Mouse (Mus musculus) kidney, embryonic 15.5 days (tissue): Measurements from ENCODE around the gene Rbm47. TPM values are rescaled to one million over a fixed set of nuclear protein-coding genes. Genes with fewer than 3 reads are reported as not detected.
A peak's percentile ranks its signal among the peaks of the same experiment; 100 is the strongest.

Source experiments
- ATAC-seq: fragments of 200-750 bp; cut with Nextera tagmentation; replicated peaks from 2 replicates; pipeline ENCODE4 v1.8.0; 2017; ENCODE audit warnings: moderate TSS enrichment; ENCODE audit not compliant: low FRiP score
- H3K27ac ChIP-seq: fragments of 300-500 bp; sonication (generic); 2 replicates; pipeline ENCODE4 v1.5.1; 2015; ENCODE audit warnings: mild to moderate bottlenecking, inconsistent platforms
- H3K27me3 ChIP-seq: fragments of 300-500 bp; sonication (generic); 2 replicates; pipeline ENCODE4 v1.6.1; 2015; ENCODE audit warnings: inconsistent platforms
- H3K36me3 ChIP-seq: fragments of 300-500 bp; sonication (generic); 2 replicates; pipeline ENCODE4 v1.6.1; 2015; ENCODE audit warnings: inconsistent platforms
- H3K4me1 ChIP-seq: fragments of 300-500 bp; sonication (generic); 2 replicates; pipeline ENCODE4 v1.6.1; 2015; ENCODE audit warnings: inconsistent platforms
- H3K4me2 ChIP-seq: fragments of 300-500 bp; sonication (generic); 2 replicates; pipeline ENCODE4 v1.6.1; 2015; ENCODE audit warnings: moderate library complexity, mild to moderate bottlenecking, inconsistent platforms
- H3K4me3 ChIP-seq: fragments of 300-500 bp; sonication (generic); replicated peaks from 2 replicates; pipeline ENCODE4 v1.5.1; 2015; ENCODE audit warnings: mild to moderate bottlenecking, inconsistent platforms
- H3K9ac ChIP-seq: fragments of 300-500 bp; sonication (generic); 2 replicates; pipeline ENCODE4 v1.6.1; 2015; ENCODE audit warnings: mild to moderate bottlenecking, inconsistent platforms
- H3K9me3 ChIP-seq: fragments of 300-500 bp; sonication (generic); replicated peaks from 2 replicates; pipeline ENCODE4 v1.6.1; 2016; ENCODE audit warnings: inconsistent platforms
- WGBS: fragments of 180-500 bp; shearing (Covaris S2); methylation state at CpG from one replicate; pipeline ENCODE4 v1.1.7; 2015; ENCODE audit warnings: mixed read lengths; 5-methylcytosine and 5-hydroxymethylcytosine counted together
- polyA plus RNA-seq: library from polyadenylated mRNA; unstranded; fragments of >200 nt; fragmentation: Nextera tagmentation; extraction: Ambion mirVana; gene quantifications from 2 replicates; pipeline ENCODE4 v1.2.1, GENCODE M21; 2015

Rbm47 gene
- polyA plus RNA-seq, 1 experiment from 2014 or later: 60.6 TPM

GRCm38 (mm10) chr5:66032826-66033225 is 140.1 kb downstream of the Rbm47 start:
- Histone ChIP-seq H3K9ac (no peak overlapping the region), H3K4me2 (no peak overlapping the region), H3K36me3 (no peaks in the 10 kb centered on the region), H3K27ac (no peak overlapping the region), H3K9me3 (no peaks in the 10 kb centered on the region), H3K4me3 (no peak overlapping the region), H3K4me1 (peaks cover 23% of the 10 kb centered on the region), H3K27me3 (no peaks in the 10 kb centered on the region)
- ATAC-seq: no peak
- WGBS: 96% methylated on average over 1 of the region's 1 CpGs

- 84% methylated on average over 5 of the region's 5 CpGs for WGBS
- peaks cover 6% of the 10 kb centered on the region for H3K36me3 ChIP-seq
- no peak overlapping the region for H3K4me3 ChIP-seq
- no peak overlapping the region for H3K4me2 ChIP-seq
- H3K9ac ChIP-seq: no peak overlapping the region
- no peaks in the 10 kb centered on the region for H3K27me3 ChIP-seq
- H3K4me1 ChIP-seq: peaks cover 23% of the 10 kb centered on the region
- ATAC-seq: no peak
- H3K9me3 ChIP-seq: 0 out of 2 replicates have a peak, but pooled peaks cover 2% of the 10 kb centered on the region
- H3K27ac ChIP-seq: no peak overlapping the region
These were observed 141.2 kb downstream of the Rbm47 start for GRCm38 (mm10) chr5:66031699-66032098.

- Histone ChIP-seq H3K36me3 (peaks cover 37% of the 10 kb centered on the region), H3K4me3 (no peak overlapping the region), H3K4me1 (0 out of 2 replicates have a peak, but pooled peaks cover 3% of the 10 kb centered on the region), H3K9ac (no peak overlapping the region), H3K9me3 (peaks cover 11% of the 10 kb centered on the region), H3K4me2 (no peak overlapping the region), H3K27ac (no peak overlapping the region), H3K27me3 (no peaks in the 10 kb centered on the region)
- ATAC-seq: no peak
- 81% methylated on average over 5 of the region's 5 CpGs for WGBS
These were observed 144.7 kb downstream of the Rbm47 start for GRCm38 (mm10) chr5:66028232-66028631.

GRCm38 (mm10) chr5:66027206-66027605 is 145.7 kb downstream of the Rbm47 start:
- ATAC-seq: no peak
- Histone ChIP-seq H3K27ac (no peak overlapping the region), H3K9me3 (peaks cover 11% of the 10 kb centered on the region), H3K4me2 (no peak overlapping the region), H3K36me3 (peaks cover 47% of the 10 kb centered on the region), H3K4me3 (no peak overlapping the region), H3K9ac (no peak overlapping the region), H3K27me3 (no peaks in the 10 kb centered on the region), H3K4me1 (no peaks in the 10 kb centered on the region)
- WGBS: 95% methylated on average over 8 of the region's 8 CpGs

- Histone ChIP-seq H3K4me1 (no peaks in the 10 kb centered on the region), H3K4me3 (no peak overlapping the region), H3K4me2 (no peak overlapping the region), H3K36me3 (peaks cover 50% of the 10 kb centered on the region), H3K9me3 (peaks cover 11% of the 10 kb centered on the region), H3K27me3 (no peaks in the 10 kb centered on the region), H3K9ac (no peak overlapping the region), H3K27ac (no peak overlapping the region)
- no peak for ATAC-seq
- WGBS: 99% methylated on average over 31 of the region's 31 CpGs
These were observed 146.1 kb downstream of the Rbm47 start for GRCm38 (mm10) chr5:66026796-66027195.

- H3K4me3 ChIP-seq: no peak overlapping the region
- no peak overlapping the region for H3K9ac ChIP-seq
- H3K36me3 ChIP-seq: peaks cover 10% of the 10 kb centered on the region
- peaks cover 5% of the 10 kb centered on the region for H3K4me1 ChIP-seq
- H3K27me3 ChIP-seq: no peaks in the 10 kb centered on the region
- 89% methylated on average over 2 of the region's 2 CpGs for WGBS
- H3K4me2 ChIP-seq: no peak overlapping the region
- H3K9me3 ChIP-seq: 0 out of 2 replicates have a peak, but pooled peaks cover 5% of the 10 kb centered on the region
- no peak for ATAC-seq
- peak overlapping the region; percentile 93 for H3K27ac ChIP-seq
These were observed 157.4 kb downstream of the Rbm47 start for GRCm38 (mm10) chr5:66015449-66015961.

- no peaks in the 10 kb centered on the region for H3K27me3 ChIP-seq
- ATAC-seq: peak; percentile 89
These were observed 158.5 kb downstream of the Rbm47 start for GRCm38 (mm10) chr5:66014437-66014836.

GRCm38 (mm10) chr5:66013999-66014398 is 158.9 kb downstream of the Rbm47 start:
- Histone ChIP-seq H3K4me3 (no peak overlapping the region), H3K4me1 (peaks cover 5% of the 10 kb centered on the region), H3K4me2 (no peak overlapping the region), H3K27ac (peak overlapping the region; percentile 93), H3K9me3 (no peaks in the 10 kb centered on the region), H3K27me3 (no peaks in the 10 kb centered on the region), H3K9ac (no peak overlapping the region), H3K36me3 (peaks cover 1% of the 10 kb centered on the region; the same call in 1 of the 2 replicates)
- 63% methylated on average over 3 of the region's 3 CpGs for WGBS
- ATAC-seq: peak; percentile 80

More at GRCm38 (mm10) chr5:66014437-66014836, 158.5 kb downstream of the Rbm47 start:
- H3K9ac ChIP-seq: no peak overlapping the region
- H3K4me3 ChIP-seq: no peak overlapping the region
- peaks cover 5% of the 10 kb centered on the region for H3K4me1 ChIP-seq
- 61% methylated on average over 2 of the region's 2 CpGs for WGBS
- no peaks in the 10 kb centered on the region for H3K9me3 ChIP-seq
- peak overlapping the region; percentile 93 for H3K27ac ChIP-seq
- H3K36me3 ChIP-seq: peaks cover 6% of the 10 kb centered on the region; the same call in 1 of the 2 replicates
- no peak overlapping the region for H3K4me2 ChIP-seq

GRCm38 (mm10) chr5:66008245-66008967 is 164.5 kb downstream of the Rbm47 start:
- H3K4me1 ChIP-seq: peaks cover 8% of the 10 kb centered on the region
- no peak for ATAC-seq
- H3K9ac ChIP-seq: no peak overlapping the region
- no peaks in the 10 kb centered on the region for H3K36me3 ChIP-seq
- WGBS: 76% methylated on average over 15 of the region's 15 CpGs
- H3K4me2 ChIP-seq: no peak overlapping the region
- no peaks in the 10 kb centered on the region for H3K27me3 ChIP-seq
- H3K9me3 ChIP-seq: no peaks in the 10 kb centered on the region
- H3K4me3 ChIP-seq: no peak overlapping the region
- no peak overlapping the region for H3K27ac ChIP-seq

GRCm38 (mm10) chr5:66005041-66005678 is 167.8 kb downstream of the Rbm47 start:
- H3K4me2 ChIP-seq: peak overlapping the region; percentile 27; the same call in 1 of the 2 replicates
- H3K9ac ChIP-seq: no peak overlapping the region
- H3K27ac ChIP-seq: peak overlapping the region; percentile 82
- WGBS: 39% methylated on average over 16 of the region's 16 CpGs
- no peaks in the 10 kb centered on the region for H3K9me3 ChIP-seq
- peak; percentile 34; the same call in 1 of the 2 replicates for ATAC-seq
- H3K4me1 ChIP-seq: peaks cover 21% of the 10 kb centered on the region
- H3K4me3 ChIP-seq: no peak overlapping the region
- no peaks in the 10 kb centered on the region for H3K27me3 ChIP-seq
- H3K36me3 ChIP-seq: no peaks in the 10 kb centered on the region

GRCm38 (mm10) chr5:66004134-66004925 is 168.6 kb downstream of the Rbm47 start, which contains the start of gene 9130230L23Rik:
TSS of gene 9130230L23Rik (minus strand) at chr5:66004285.
- no peak for ATAC-seq
- Histone ChIP-seq H3K36me3 (no peaks in the 10 kb centered on the region), H3K4me3 (no peak within 1 kb of the TSS), H3K27me3 (no peaks in the 10 kb centered on the region), H3K4me1 (peaks cover 27% of the 10 kb centered on the region), H3K4me2 (peak within 1 kb of the TSS; percentile 27; the same call in 1 of the 2 replicates), H3K9me3 (no peaks in the 10 kb centered on the region), H3K27ac (peak within 1 kb of the TSS; percentile 82), H3K9ac (no peak within 1 kb of the TSS)
- 65% methylated on average over 14 of the region's 14 CpGs for WGBS
